In genomic region chr3:104184270-104184669, GRCm38 (mm10) we compare ENCODE assay signal across 30 mouse cellular contexts. TPM values are rescaled to one million over a fixed set of nuclear protein-coding genes. Genes with fewer than 3 reads are reported as not detected.
A peak's percentile ranks its signal among the peaks of the same experiment; 100 is the strongest.
DNase-seq lines count a peak whose midpoint lies in the region; ATAC-seq and TF ChIP-seq lines count a peak whose summit lies in the region.
"Had no signal": no experiment of that assay in that cellular context is flagged by ENCODE, and none has a peak within 500 bp of the region (broad histone marks: within the 10 kb centered on the region; RNA-seq: fewer than 3 reads in every experiment).

No protein-coding gene starts in this region.

- intact Hi-C loops in heart, postnatal 10 days (cut with DNase I) = no loop called here

- H3K4me1 ChIP-seq in midbrain, embryonic 15.5 days = no peaks in the 10 kb centered on the region
- H3K4me1 ChIP-seq: embryonic facial prominence, embryonic 12.5 days; limb, embryonic 10.5 days; limb, embryonic 15.5 days; liver, embryonic 13.5 days; midbrain, embryonic 10.5 days; neural tube, embryonic 12.5 days had no signal

- H3K4me2 ChIP-seq in midbrain, embryonic 15.5 days = no peak overlapping the region
- H3K4me2 ChIP-seq: embryonic facial prominence, embryonic 12.5 days; limb, embryonic 15.5 days; liver, embryonic 13.5 days; neural tube, embryonic 12.5 days had no signal

- H3K27me3 ChIP-seq in midbrain, embryonic 15.5 days (replicated peaks) = no peaks in the 10 kb centered on the region
- H3K27me3 ChIP-seq: CH12.LX; embryonic facial prominence, embryonic 12.5 days; limb, embryonic 15.5 days; liver, embryonic 13.5 days; neural tube, embryonic 12.5 days had no signal

- H3K9ac ChIP-seq in midbrain, embryonic 15.5 days = no peak overlapping the region
- H3K9ac ChIP-seq: embryonic facial prominence, embryonic 12.5 days; limb, embryonic 15.5 days; liver, embryonic 13.5 days; neural tube, embryonic 12.5 days had no signal

- ATAC-seq in granulocyte monocyte progenitor cell, adult 5-6 weeks (replicated peaks; ENCODE audit: poor library complexity, severe bottlenecking) = peak; percentile 48; the same call in 1 of the 2 replicates
- ATAC-seq in midbrain, embryonic 15.5 days (replicated peaks) = no peak
- ATAC-seq: forebrain, embryonic 16.5 days; hindbrain, embryonic 16.5 days; midbrain, embryonic 16.5 days had no signal

- no peaks in the 10 kb centered on the region for H3K36me3 ChIP-seq in midbrain, embryonic 15.5 days (replicated peaks)
- H3K36me3 ChIP-seq: embryonic facial prominence, embryonic 12.5 days; limb, embryonic 10.5 days; limb, embryonic 15.5 days; liver, embryonic 13.5 days; midbrain, embryonic 10.5 days; neural tube, embryonic 12.5 days had no signal

- no peak for TF ChIP-seq CTCF in layer of hippocampus, adult 2 months (conservative IDR thresholded peaks at IDR 0.05)

- H3K9me3 ChIP-seq in midbrain, embryonic 15.5 days = no peaks in the 10 kb centered on the region
- H3K9me3 ChIP-seq: embryonic facial prominence, embryonic 12.5 days; limb, embryonic 10.5 days; limb, embryonic 15.5 days; liver, embryonic 13.5 days; midbrain, embryonic 10.5 days; neural tube, embryonic 12.5 days had no signal

- 37% methylated on average over 2 of the region's 2 CpGs for WGBS in large intestine, adult 2 months
- WGBS in midbrain, embryonic 15.5 days = 94% methylated on average over 2 of the region's 2 CpGs

- no peak overlapping the region for H3K4me3 ChIP-seq in layer of hippocampus, adult 2 months
- H3K4me3 ChIP-seq in midbrain, embryonic 15.5 days = no peak overlapping the region
- H3K4me3 ChIP-seq: embryonic facial prominence, embryonic 12.5 days; gastrocnemius, adult 2 months; limb, embryonic 10.5 days; limb, embryonic 15.5 days; liver, embryonic 13.5 days; midbrain, embryonic 10.5 days; neural tube, embryonic 12.5 days had no signal

- DNase-seq in layer of hippocampus, adult 2 months (ENCODE audit: low spot score in 2 of 2) = no peak
- DNase-seq in layer of hippocampus, adult 9-11 months = no peak
- peak; percentile 45 for DNase-seq in large intestine, adult 2 months (ENCODE audit: low read depth, low spot score)
- no peak for DNase-seq in heart, postnatal 10 days
- DNase-seq in ovary, postnatal 36 days (ENCODE audit: low spot score) = no peak
- DNase-seq: adrenal gland, adult 8-10 months; cerebellum, adult 11 months; cerebellum, adult 9-10 months; cerebellum, postnatal 36 days; embryo, embryonic 11 days; gastrocnemius, adult 2 months; kidney, adult 11 months; kidney, postnatal 14 days; liver, embryonic 13.5 days; lung, adult 2 months; lung, postnatal 10 days; right cerebral cortex, postnatal 14 days; thymus, postnatal 14 days had no signal

- 0 out of 2 replicates have a peak overlapping the region, but pooled peaks have one; percentile 12 for H3K27ac ChIP-seq in layer of hippocampus, adult 2 months
- H3K27ac ChIP-seq in midbrain, embryonic 15.5 days = no peak overlapping the region
- H3K27ac ChIP-seq: embryonic facial prominence, embryonic 12.5 days; gastrocnemius, adult 2 months; limb, embryonic 10.5 days; limb, embryonic 15.5 days; liver, embryonic 13.5 days; macrophage; midbrain, embryonic 10.5 days; neural tube, embryonic 12.5 days had no signal

RNA-seq across cellular contexts. Expression of gene Magi3, which starts 35.9 kb away (rescaled TPM):
- total RNA-seq in layer of hippocampus, adult 2 months (2021) = 10 to 100 TPM; 30.7 to 33.6 TPM
- total RNA-seq in granulocyte monocyte progenitor cell, adult 5-6 weeks (2014; fragmentation: Nextera tagmentation) = 3.4 and 5.7 TPM in 2 replicates
- total RNA-seq in granulocyte monocyte progenitor cell, adult 5-6 weeks (2017) = 8.6 and 9.1 TPM in 2 replicates
- polyA plus RNA-seq in large intestine, adult 2 months (2012; rRNA removed) = 5.4 and 10.4 TPM in 2 replicates
- 10 to 100 TPM; 32.4 to 58.9 TPM for total RNA-seq in heart, postnatal 10 days (2021)
- polyA plus RNA-seq in midbrain, embryonic 15.5 days (2015; fragmentation: Nextera tagmentation; extraction: Ambion mirVana) = 4.9 and 6.4 TPM in 2 replicates
